Mouse (Mus musculus) thymus, postnatal 4 days (tissue): Measurements from ENCODE around the gene Iqgap1.

Source experiments
- DNase-seq: peaks from one replicate; pipeline ENCODE4 v3.0.0; 2021

The Iqgap1 gene

DNA sequence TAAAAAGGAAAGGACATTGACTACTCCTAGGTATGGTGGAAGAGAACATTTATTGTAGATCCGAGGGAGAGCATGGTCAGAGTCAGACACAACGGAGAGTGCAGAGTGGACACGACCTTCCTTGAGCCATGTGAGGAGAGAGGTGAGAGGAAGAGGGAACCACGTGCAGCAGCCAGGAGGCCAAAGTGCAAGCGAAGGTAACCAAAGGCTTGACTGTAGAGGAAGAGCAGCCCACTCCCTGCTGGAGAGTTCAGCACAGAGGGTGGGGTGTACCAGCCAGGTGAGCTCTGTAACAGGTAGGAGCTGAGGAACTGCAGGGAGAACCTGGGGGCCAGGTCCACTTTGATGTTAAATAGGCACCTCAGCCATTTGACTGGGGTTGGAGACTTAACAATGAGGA lies 16.4 kb upstream of the Iqgap1 start:
- no peak for DNase-seq

DNA sequence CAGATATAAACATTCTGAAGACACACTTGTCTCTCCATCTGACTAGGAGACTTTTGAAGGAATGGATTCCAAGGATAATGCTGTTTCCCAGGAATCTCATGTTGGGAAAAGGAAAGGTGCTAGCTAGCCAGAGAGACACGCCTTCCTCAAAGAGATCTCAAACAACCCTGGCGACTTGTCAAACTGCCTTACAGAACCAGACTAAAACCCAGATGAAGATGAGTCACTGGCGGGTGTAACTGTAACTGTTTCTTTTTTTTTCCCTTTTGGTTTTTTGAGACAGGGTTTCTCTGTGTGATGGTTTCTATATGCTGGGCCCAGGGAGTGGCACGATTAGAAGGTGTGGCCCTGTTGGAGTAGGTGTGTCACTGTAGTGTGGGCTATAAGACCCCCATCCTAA lies 15.2 kb upstream of the Iqgap1 start:
- no peak for DNase-seq

DNA sequence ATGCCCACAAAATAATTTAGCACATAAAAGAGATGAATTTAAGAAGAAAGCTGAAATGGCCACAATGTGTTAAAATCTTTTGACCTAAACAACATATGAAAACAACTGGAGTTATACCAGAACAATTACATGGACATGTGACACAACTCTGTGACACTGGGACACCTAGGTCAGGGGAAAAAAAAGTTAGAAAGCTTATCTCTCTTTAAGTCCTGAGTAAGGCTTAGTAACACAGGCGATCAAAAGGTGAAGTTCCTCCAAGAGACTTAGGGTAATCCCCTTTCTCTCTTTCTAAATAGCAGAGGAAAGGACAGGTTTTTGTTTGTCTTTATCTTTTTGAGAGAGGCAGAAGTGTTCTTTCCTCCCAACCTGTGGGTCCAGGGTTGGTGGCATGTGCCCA lies 14.5 kb upstream of the Iqgap1 start:
- DNase-seq: no peak

DNA sequence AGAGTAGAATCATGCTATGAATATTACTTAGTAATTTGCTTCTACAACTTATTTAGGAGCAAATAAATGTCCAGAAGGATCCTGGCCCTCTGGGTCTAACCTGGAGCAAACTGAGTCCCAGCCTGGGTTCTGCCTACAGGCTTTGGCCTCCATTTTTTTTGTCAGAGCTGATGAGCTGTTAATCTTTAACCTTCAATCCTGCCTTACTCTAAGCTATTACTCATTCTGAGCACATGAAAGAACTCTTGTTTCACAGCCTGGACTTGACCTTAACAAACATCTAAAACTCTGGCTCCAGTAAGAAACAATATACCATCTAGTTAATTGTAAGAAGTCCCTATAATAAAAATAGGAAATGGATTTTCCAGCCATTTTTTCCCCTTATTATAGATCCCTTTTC lies 14.0 kb upstream of the Iqgap1 start:
- DNase-seq: no peak

DNA sequence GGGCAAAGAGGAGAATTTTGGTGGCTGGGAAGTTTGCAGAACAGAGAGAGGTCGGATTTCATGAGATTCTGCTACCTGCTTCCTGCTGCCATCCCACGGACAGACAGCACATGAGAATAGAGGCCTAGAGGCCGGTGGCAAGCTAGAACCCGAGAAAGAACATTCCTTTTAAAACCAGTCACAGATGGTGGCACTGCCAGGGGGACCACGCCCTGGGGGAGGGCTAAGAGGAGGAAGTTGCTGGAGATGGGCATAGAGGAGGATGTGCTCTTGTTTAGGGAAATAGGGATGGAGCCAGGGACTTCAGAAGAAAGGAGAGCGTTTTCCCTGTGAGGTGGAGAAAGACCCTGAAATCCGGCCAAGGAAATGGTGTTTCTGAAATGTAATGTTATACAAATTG lies 12.5 kb upstream of the Iqgap1 start:
- DNase-seq: no peak

DNA sequence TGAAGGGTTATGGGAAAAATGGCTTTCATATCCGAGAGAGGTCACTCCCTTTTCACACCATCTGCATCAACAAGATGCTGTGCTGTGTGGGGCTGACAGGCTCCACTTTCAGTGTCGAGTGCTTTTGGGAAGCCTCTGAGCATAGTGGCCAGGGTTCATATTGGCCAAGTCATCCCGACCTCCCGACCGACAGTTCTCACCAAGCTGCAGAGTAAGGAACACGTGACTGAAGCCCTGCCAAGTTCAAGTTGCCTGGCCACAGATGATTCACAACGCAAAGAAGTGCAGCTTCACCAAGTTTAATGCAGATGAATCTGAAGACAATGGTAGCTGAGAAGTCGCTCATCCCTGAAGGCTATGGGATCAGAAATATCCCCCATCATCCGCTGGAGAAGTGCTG lies 12.0 kb upstream of the Iqgap1 start:
- no peak for DNase-seq

DNA sequence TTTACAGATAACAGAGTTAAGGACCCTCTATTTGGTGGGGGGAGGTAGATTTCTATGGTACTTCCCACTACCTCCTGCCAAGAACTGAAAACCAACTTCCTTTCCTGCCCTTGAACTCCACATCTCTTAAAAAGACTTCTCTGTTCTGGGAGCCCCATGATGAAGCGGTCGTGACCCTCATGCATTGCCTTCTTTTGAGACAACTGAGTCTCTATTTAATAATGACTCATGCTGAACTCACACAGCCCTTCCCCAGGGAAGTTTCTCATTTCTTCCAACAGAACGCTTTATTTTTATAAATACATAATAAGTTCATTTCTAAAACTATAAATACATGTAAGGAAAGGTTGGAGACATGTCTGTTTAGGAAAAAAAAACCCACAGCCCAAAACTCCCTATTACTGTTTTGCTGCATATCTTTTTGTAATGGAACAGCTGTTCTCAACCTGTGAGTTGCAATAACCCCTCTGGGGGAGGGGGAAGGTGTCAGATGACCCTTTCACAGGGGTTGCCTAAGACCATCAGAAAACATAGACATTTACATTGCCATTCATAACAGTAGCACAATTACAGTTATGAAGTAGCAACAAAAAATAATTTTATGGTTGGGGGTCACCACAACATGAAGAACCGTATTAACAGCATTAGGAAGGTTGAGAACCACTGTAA lies 10.3 kb upstream of the Iqgap1 start:
- DNase-seq: no peak

DNA sequence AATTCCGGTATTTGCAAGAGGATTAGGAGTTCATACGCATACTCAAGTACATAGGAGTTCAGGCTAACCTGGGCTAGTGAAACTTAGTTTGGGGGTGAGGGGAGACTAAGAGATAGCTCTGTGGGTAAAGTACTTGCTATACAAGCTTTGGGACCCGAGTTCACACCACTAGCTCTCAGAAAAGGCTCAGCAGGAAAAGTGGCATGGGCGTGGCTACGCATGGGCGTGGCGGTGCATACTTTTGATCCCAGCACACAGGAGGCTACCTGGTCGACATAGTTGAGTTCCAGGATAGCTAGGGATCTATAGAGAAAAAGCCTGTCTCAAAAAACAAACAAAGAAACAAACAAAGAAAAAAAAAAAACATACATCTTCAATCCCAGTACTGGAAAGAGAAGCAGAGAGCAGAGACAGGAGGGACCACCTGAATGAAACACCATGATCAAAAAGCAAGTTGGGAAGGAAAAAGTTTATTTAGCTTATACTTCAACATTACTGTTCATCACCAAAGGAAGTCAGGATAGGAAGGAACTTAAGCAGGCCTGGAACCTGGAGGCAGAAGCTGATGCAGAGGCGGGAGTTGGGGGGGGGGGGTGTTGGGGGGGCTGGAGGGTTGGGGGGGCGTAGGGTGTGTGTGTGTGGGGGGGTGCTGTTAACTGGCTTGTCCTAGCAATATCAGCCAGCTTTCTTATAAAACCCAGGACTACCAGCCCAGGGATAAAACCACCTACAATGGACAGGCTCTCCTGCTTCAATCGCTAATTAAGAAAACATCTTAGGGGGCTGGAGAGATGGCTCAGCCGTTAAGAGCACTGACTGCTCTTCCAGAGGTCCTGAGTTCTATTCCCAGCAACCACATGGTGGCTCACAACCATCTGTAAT lies 8.1 kb upstream of the Iqgap1 start:
- peak; percentile 62 for DNase-seq

DNA sequence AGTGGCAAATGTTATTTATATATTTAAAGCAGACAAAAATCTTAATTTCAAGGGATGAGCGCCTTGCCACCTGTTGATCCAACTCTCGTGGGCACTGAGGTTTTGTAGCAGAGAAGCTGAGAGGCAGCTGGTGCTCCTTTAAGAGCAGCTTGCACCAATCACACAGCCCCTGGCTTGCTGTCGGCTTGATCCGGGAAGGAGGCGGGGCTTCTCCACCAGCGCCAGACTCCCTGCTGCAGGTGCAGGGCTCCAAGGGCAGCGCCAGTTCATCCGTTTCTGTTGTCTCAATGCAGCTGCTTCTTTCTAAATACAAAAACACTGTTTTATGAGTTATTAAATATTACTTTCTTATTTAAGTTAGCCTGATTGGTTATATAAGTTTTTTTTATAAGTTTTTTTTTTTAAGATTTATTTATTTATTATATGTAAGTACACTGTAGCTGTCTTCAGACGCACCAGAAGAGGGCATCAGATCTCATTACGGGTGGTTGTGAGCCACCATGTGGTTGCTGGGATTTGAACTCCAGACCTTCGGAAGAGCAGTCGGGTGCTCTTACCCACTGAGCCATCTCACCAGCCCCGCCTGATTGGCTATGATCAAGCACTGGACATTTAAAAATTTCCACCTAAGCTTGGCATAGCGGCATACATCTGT lies 7.3 kb upstream of the Iqgap1 start:
- peak; percentile 92 for DNase-seq

DNA sequence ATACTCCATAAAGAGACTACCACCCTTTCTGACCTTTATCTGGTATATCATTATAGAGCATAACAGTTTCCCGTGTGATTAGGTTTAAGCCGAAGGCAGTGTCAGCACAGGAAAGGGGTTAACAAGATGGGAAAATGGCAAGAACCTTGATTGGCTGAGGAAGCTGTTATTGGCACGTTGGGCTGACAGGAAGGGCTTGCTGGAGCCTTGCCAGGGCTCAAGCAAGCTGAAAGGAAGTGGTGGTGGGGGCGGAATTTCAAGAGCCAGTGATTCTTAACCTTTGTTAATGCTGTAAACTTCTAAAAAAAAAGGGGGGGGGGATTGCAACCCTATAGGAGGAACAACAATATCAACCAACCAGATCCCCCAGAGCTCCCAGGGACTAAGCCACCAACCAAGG lies 6.4 kb upstream of the Iqgap1 start:
- peak; percentile 55 for DNase-seq

DNA sequence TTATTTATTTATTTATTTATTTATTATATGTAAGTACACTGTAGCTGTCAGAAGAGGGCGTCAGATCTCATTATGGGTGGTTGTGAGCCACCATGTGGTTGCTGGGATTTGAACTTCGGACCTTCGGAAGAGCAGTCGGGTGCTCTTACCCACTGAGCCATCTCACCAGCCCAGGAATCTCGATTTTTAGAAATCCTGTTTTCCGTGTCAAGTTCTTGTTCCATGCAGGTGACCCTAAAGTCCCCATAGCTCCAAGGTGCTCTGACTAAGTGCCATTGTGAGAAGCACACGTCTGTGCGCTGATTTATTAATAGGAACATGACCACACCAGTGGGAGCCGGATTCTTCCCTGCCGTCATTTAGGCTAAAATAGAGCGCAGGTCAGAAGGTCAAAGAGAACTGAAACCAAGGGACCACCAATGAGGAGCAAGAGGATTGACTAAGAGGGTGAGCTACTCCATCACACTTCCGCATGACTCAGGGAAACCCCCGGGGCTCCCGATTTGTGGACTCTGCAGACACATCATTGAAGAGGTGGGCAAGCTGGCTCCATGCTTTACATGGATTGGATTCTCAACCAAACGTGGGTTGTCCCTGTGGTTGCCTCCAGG lies 4.5 kb upstream of the Iqgap1 start:
- no peak for DNase-seq

DNA sequence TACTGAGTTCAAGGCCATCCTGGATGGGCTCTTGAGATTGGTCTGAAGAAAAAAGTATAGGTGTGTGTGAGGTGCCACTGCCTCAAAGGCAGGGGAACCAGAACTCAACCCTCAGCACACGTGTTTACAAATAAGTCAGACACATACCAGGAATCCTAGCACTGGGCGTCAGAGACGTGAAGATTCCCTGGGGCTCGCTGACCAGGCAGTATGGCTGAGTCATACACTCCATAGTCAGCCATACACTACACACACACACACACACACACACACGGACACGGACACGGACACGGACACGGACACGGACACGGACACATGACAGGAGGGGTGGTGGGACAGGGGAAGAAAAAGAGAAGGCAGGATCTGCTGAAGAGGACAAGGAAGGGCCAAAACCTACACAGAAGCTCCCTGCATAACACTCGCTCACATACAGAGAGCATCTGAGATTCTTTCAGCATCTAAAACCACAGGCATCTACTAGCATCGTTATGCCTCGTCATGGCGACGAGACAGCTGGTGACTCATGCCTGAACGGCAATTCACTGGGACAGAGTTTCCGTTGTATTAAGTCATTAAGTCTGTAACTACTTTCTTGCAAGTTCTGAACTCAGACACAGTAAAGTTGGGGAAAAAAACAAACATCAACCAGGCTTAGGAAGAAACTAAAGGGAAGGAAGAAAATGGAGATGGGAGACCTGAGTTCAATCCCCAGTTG lies 2.5 kb upstream of the Iqgap1 start:
- peak; percentile 63 for DNase-seq

DNA sequence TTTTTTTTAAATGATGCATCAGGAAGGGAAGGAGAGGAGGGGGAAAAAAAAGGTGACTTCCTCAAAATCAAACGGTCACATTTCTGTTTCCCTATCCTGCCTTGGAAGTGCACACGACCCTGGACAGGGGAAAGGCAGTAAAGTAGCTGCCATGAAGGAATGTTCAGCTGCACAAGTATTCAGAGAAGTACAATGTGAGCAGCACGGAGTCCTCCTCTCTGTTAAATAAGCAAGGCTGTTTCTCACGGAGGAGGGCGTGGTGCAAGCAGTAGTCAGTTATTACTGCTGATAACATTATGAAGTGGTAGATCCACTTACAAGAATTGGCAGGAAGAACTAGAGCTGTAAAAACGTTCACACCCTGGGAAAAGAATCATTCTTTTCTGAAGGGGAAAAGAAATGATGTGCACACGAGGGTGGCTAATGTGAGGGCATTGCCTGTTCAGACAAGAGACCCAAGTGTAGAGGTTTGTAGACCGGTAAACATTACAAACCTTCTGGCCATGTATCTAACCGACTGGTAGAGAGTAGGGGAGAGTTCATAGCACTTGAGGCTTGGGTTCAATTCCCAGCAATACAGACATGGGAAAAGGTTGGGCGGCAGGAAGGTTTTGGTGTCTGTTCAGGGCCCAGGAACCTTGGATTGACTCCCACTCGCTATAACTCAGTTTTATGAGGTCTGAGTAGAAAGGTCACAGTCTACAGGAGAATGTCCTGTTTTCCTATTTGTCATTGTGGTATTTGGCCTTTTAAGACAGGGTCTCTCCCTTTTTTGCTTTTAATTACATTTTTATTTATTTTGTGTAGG lies 1.7 kb downstream of the Iqgap1 start:
- no peak for DNase-seq

DNA sequence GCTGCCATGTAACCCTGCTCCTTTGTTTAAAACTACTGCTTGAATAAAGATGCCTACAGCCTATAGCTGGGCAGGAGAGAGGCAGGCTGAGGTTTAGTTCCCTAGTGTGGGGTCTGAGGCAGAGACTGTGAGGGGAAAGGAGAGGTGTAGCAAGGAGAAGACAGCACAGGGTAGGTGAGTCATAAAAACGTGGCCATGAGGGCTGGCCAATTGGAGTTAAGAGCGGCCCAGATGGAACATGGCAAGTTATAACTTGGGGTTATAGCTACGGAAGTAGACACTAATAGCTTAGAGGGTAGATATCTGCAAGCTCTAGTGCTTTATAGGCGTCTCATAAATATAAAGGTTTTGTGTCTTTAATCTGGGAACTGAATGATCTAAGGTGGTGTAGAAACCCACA lies 2.5 kb downstream of the Iqgap1 start:
- DNase-seq: no peak

DNA sequence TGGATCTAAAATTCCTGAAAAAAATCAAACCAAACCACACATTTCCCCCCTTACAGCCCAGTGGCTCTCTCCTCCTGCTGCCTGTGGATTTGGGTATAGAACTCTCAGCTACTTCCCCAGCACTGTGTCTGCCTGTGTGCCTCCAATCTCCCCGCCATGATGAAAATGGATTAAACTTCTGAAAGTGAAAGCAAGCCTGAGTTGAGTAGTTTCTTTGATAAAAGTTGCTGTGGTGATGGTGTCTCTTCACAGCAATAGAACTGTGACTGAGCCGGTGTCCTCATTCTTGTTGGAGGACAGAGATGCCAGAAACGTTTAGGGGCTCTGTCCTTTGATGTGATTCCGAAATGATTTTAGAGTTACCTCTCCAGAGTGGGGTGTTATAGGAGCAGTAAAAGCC lies 4.9 kb downstream of the Iqgap1 start:
- DNase-seq: no peak

DNA sequence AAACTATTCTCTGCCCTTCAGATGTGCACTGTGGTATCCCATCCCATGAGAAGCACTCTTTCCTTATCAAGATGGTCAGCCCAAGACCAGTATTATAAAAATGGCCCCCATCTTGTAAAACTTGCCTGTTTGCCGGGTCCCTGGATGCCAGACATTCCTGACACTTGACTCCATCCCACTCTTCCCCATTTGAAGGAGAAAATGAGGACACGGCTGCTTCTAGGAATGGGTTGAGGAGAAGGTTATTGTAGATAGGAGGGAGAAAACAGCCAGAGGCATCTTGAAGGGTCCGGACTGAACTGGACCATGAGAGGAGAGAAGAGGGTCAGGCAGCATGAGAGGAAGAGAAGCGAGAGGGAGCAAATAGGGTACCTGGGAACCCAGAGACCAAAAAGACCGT lies 9.1 kb downstream of the Iqgap1 start:
- DNase-seq: no peak

DNA sequence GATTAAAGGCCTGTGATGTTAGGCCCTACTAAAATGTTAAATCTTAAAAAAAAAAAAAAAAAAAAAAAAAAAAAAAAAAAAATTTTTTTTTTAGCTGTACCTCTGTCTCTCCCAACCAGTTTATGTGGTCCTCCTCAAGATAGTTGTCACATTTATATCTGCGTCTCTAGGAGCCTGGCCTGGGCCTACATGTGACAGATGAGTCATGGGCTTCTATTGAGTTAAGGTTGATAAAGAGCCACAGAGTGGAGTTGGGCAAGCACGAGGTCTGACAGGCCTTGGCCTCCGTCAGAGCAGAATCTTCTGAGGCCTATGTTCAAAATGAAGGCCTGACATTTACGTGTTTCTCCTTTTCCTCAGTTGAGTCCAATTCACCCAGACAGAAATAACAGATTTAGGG lies 12.4 kb downstream of the Iqgap1 start:
- no peak for DNase-seq

DNA sequence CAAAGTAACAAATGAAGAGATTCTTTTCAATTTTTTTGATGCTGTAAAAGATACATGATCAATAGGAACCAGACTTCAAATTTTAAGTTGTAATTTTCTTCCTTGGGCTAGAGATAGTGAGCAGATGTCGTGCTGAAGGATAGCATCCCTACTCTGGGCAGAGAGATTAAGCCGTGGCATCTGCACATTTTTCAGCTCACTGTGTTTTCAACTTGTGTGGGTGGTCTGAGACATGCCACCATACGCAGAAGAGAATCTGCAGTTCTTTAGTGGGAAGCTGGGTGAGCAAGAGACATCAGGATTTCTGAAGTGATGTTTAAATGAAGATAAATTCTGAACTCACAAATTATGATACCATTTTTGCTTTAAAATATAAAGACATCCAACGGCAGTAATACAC lies 19.4 kb downstream of the Iqgap1 start:
- no peak for DNase-seq

DNA sequence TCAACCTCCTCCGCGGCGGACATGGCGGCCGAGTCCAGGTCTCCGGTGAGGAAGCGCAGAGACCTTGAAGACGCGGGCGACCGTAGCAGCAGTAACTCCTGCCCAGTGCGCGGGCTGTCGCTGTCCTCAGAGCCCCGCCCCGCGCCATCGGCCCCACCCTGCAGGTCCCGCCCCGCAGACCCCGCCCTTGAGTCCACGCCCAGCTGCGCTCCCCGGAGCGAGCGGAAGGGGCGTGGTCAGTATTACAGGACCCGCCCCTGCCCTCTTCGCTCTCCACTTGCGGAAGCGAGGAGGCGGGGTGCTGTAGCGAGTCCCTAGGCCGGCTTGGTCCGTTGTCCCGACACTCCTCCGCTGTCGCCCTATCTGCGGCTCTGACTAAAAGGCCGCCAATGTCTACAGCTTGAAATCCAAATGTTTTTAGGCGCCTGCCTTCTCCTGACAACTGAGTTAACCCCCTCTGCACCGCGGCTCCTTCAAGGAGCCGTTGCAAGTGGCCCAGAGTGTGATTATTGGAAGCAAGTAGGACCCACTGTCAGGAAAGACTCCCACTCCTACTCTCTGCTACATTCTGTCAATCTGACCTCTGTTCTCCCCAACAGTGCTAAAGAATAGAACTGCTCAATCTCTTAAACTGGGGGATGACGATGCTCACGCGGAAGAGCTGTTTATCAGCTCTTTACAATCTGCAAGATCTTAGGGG lies 22.5 kb downstream of the Iqgap1 start:
- DNase-seq: peak; percentile 98

DNA sequence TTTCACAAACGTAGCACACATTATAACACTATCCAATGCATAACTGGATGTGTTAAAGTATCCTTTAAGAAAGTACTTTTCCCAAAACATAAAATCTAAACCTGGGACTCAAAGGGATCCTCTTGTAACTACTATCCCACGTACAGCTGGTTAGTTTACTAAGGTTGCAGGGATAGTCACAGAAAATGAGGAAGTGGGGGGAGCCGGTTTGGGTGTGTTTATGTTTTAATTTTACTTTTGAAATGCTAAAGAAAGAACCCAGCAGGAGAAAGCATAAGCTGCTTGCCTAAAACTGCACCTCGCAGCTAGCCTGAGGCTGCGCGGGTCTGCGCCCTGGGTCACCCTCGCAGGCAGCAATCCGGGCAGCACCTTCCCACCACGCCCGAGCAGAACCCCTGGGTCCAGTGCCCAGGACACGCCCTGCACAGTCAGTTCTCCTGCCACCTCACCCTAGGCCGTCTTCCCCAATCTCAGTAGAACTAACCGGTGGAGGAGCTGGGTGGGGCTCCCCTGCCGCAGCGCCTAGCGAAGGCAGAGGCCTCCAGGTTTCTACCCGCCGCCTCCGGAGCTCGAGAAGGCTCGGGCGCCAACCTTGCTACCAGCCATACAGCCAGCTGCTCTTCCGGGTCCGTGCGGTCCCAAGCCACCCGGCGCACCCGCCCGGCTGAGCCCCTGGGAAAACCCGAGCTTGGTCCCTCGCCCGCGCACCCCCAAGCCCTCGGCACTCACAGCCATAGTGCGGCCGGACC lies 23.2 kb downstream of the Iqgap1 start:
- DNase-seq: no peak

DNA sequence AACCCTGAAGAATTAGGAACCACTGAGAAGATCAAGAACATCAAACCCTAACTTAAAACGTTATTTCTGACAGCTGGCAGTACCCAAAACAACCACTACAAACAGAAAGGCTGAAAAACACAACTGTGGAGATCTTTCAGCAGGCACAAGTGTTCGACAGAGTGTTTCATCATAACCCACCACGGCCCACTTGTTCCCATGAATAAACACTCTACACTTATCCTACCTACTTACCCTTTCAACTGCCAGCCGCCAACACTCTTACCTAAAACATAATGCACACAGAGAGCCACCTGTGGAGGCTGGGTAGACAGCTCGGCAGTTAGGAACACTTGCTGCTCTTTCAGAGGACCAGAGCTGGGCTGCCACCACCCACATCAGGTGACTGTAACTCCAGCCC lies 26.5 kb downstream of the Iqgap1 start:
- DNase-seq: peak; percentile 61
